In the genomic region with DNA sequence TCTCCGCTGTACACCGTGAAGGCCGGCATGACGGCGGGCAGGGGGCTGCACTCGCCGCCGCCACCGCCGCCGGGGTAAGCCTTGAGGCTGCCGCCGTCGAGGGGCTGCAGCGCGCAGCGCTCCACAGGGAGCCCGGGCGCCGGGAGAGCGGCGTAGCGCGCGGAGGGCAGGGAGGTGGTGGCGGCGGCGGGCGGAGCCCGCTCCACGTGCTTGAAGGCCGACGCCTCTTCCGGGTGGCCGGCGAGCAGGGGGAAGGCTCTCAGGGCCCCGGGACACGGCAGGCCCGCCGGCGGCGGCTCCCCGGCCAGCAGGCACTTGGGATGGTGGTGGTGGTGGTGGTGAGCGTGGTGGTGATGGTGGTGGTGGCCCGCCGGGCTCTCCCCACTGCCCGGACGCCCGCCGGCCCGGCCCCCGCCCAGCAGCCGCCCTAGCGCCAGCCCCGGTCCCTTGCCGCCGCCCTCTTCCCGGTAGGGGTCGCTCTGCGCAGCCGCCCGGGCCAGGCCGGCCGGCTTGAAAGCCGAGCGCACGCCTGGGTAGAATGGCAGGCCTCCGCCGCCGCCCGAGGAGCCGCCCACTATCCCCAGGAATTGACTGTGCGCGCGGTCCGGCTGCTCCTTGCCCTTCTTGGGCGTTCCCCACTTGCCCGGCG, we compare ENCODE assay signal across 9 mouse cellular contexts. TPM values are rescaled to one million over a fixed set of nuclear protein-coding genes. Genes with fewer than 3 reads are reported as not detected.
DNase-seq lines count a peak whose midpoint lies in the region; ATAC-seq lines count a peak whose summit lies in the region.
"Had no signal": no experiment of that assay in that cellular context is flagged by ENCODE, and none has a peak within 500 bp of the region (broad histone marks: within the 10 kb centered on the region; RNA-seq: fewer than 3 reads in every experiment).

No protein-coding gene starts in this region.

- ATAC-seq in embryonic facial prominence, embryonic 12.5 days (ENCODE audit: insufficient number of reproducible peaks, insufficient read depth, low FRiP score, low TSS enrichment), result peak; percentile 63
- peak; percentile 52 for ATAC-seq in inflammation-experienced regulatory T-cells, adult 6 months
- ATAC-seq in megakaryocyte progenitor cell, adult 5-6 weeks (replicated peaks; ENCODE audit: poor library complexity), result peak; percentile 69

- H3K27me3 ChIP-seq in embryonic facial prominence, embryonic 12.5 days, result peaks cover 92% of the 10 kb centered on the region

- H3K4me3 ChIP-seq in embryonic facial prominence, embryonic 12.5 days, result peak overlapping the region; percentile 38

- H3K9me3 ChIP-seq in embryonic facial prominence, embryonic 12.5 days, result no peaks in the 10 kb centered on the region

- no peak overlapping the region for H3K9ac ChIP-seq in embryonic facial prominence, embryonic 12.5 days

- peak overlapping the region; percentile 54 for H3K4me2 ChIP-seq in embryonic facial prominence, embryonic 12.5 days (replicated peaks)

- peak; percentile 37 to 43 for DNase-seq in cerebellum, postnatal 14 days
- DNase-seq in cerebellum, postnatal 36 days, result no peak
- peak; percentile 35 to 42 for DNase-seq in B cell, adult 2 months
- DNase-seq in thymus, postnatal 36 days, result peak; percentile 14 to 22
- DNase-seq in cerebellum, adult 11 months, result no peak

- H3K27ac ChIP-seq in embryonic facial prominence, embryonic 12.5 days, result no peak overlapping the region

- no peaks in the 10 kb centered on the region for H3K36me3 ChIP-seq in embryonic facial prominence, embryonic 12.5 days

- under 1% methylated on average over 55 of the region's 79 CpGs for WGBS in embryonic facial prominence, embryonic 12.5 days

- peaks cover 14% of the 10 kb centered on the region for H3K4me1 ChIP-seq in embryonic facial prominence, embryonic 12.5 days

RNA-seq across cellular contexts. Expression of a gene that starts 6.7 kb away (rescaled TPM):
- polyA plus RNA-seq in embryonic facial prominence, embryonic 12.5 days (2016; fragmentation: Nextera tagmentation; extraction: Ambion mirVana), result 0.15 and 0.18 TPM in 2 replicates
- not detected for polyA plus RNA-seq in inflammation-experienced regulatory T-cells, adult 6 months (2017; shearing (Covaris generic))
- not detected in 2 replicates for total RNA-seq in megakaryocyte progenitor cell, adult 5-6 weeks (2015)
- not detected in 2 replicates for total RNA-seq in megakaryocyte progenitor cell, adult 5-6 weeks (2017)
- polyA plus RNA-seq: C2C12 had no signal

RNA-seq across cellular contexts. Expression of a gene that starts 48.4 kb away (rescaled TPM):
- 43.4 and 48.6 TPM in 2 replicates for polyA plus RNA-seq in embryonic facial prominence, embryonic 12.5 days (2016; fragmentation: Nextera tagmentation; extraction: Ambion mirVana)
- polyA plus RNA-seq in inflammation-experienced regulatory T-cells, adult 6 months (2017; shearing (Covaris generic)), result 10 to 100 TPM; 31.1 to 65.5 (median 40.1) TPM
- 35.2 and 38.4 TPM in 2 replicates for total RNA-seq in megakaryocyte progenitor cell, adult 5-6 weeks (2015)
- total RNA-seq in megakaryocyte progenitor cell, adult 5-6 weeks (2017), result 29.7 and 39.3 TPM in 2 replicates

Comparison
In these comparisons a context has a peak if more than half of its experiments do, and no peak if none do; other contexts are left out.
1. DNase-seq: peak in cerebellum, postnatal 14 days (2 of 2), B cell, adult 2 months (2 of 2) and thymus, postnatal 36 days (2 of 2); none in cerebellum, postnatal 36 days (0 of 2) and cerebellum, adult 11 months (single experiment).
2. Peak in every context shown above with its lines, with median percentiles within 50 percentile points of each other: ATAC-seq.